Mouse (Mus musculus) hindbrain, postnatal 0 days (tissue): ENCODE measurements around the gene Lrrc8e. TPM values are rescaled to one million over a fixed set of nuclear protein-coding genes. Genes with fewer than 3 reads are reported as not detected.

Experiments used
- ATAC-seq: fragments of 200-750 bp; cut with Nextera tagmentation; 2 replicates; pipeline ENCODE4 v1.8.0; 2017; ENCODE audit warnings: mild to moderate bottlenecking, moderate TSS enrichment, moderate library complexity
- DNase-seq: peaks from one replicate; pipeline ENCODE4 v3.0.0-alpha.2; 2015; ENCODE audit warnings: low spot score
- H3K27ac ChIP-seq: fragments of 300-500 bp; sonication (generic); 2 replicates; pipeline ENCODE4 v1.5.1; 2014; ENCODE audit warnings: mild to moderate bottlenecking
- H3K27me3 ChIP-seq: fragments of 300-500 bp; sonication (generic); 2 replicates; pipeline ENCODE4 v1.6.1; 2014; ENCODE audit warnings: low read length, mixed read lengths; ENCODE audit not compliant: insufficient read depth
- H3K36me3 ChIP-seq: fragments of 300-500 bp; sonication (generic); 2 replicates; pipeline ENCODE4 v1.6.1; 2014; ENCODE audit warnings: low read length, mixed read lengths; ENCODE audit not compliant: insufficient read depth
- H3K4me1 ChIP-seq: fragments of 300-500 bp; sonication (generic); 2 replicates; pipeline ENCODE4 v1.6.1; 2014; ENCODE audit warnings: antibody characterized with exemption, low read length, mixed read lengths; ENCODE audit not compliant: insufficient read depth
- H3K4me2 ChIP-seq: fragments of 300-500 bp; sonication (generic); 2 replicates; pipeline ENCODE4 v1.6.1; 2014; ENCODE audit warnings: low read depth, mild to moderate bottlenecking, low read length, moderate library complexity, mixed read lengths
- H3K4me3 ChIP-seq: fragments of 300-500 bp; sonication (generic); 2 replicates; pipeline ENCODE4 v1.5.1; 2014; ENCODE audit warnings: low read length
- H3K9ac ChIP-seq: fragments of 300-500 bp; sonication (generic); replicated peaks from 2 replicates; pipeline ENCODE4 v1.6.1; 2014; ENCODE audit warnings: mild to moderate bottlenecking, low read length, moderate library complexity, mixed read lengths
- H3K9me3 ChIP-seq: fragments of 300-500 bp; sonication (generic); 2 replicates; pipeline ENCODE4 v1.6.1; 2016; ENCODE audit warnings: low read length, mixed read lengths
- CTCF ChIP-seq: IDR thresholded peaks from 2 replicates; pipeline ENCODE4 v1.5.1; 2016; ENCODE audit warnings: antibody characterized with exemption, control low read depth, low read depth
- WGBS: fragments of 180-500 bp; shearing (Covaris S2); extraction: QIAGEN DNeasy Blood & Tissue Kit; methylation state at CpG from one replicate; pipeline ENCODE4 v1.1.7; 2014; 5-methylcytosine and 5-hydroxymethylcytosine counted together
- polyA plus RNA-seq: library from polyadenylated mRNA; unstranded; fragments of >200 nt; fragmentation: Nextera tagmentation; extraction: Ambion mirVana; gene quantifications from 2 replicates; pipeline ENCODE4 v1.2.1, GENCODE M21; 2015
- total RNA-seq: library from RNA; depleted of rRNA; stranded (reverse); fragments of >200 nt; gene quantifications from 2 replicates; pipeline ENCODE4 v1.2.3, GENCODE M21; 2014

Gene Lrrc8e
- total and polyA plus RNA-seq, 2 experiments from 2014 or later = not detected

DNA sequence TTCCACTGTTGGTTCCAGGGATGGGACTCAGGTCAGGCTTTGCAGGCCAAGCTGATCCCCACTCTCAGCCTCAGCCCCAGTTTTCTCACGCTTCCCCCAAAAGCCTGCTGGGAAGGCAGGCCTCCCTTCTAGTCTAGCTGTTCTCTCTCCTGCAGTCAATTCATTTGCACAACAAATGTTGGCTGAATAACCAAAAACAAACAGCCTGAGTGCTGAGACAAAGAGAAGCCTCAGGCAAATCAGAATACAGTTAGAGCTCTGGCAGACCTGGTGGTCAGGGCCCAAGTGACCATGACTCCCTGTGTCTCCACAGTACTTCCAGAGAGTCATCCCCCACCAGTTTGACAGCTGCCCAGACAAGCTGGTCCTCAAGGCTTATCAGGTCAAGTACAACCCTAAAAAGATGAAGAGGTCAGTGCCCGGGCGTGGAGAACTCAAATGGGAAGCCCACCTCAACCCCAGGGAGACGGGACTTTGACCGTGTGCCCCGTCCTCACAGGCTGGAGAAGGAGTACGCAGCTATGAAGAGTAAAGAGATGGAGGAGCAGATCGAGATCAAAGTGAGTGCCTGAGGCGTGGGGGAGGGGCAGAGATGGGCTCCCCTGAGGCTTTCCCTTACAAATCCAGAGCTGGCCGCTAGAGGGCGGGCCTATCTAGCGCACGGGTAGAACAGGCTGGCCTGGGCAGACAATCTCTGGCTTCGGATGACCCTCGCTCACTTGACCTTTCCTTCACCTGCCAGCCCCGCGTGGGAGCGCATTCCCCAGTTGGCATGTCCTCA lies 33.6 kb upstream of the Lrrc8e start:
- WGBS = 4% methylated on average over 18 of the region's 18 CpGs
- H3K27ac ChIP-seq = peak overlapping the region; percentile 85
- no peaks in the 10 kb centered on the region for H3K27me3 ChIP-seq
- peak; percentile 93 for TF ChIP-seq CTCF
- DNase-seq = peak; percentile 89
- H3K4me2 ChIP-seq = no peak overlapping the region
- peaks cover 53% of the 10 kb centered on the region for H3K36me3 ChIP-seq
- peak; percentile 86 for ATAC-seq
- no peaks in the 10 kb centered on the region; the same call in 1 of the 2 replicates for H3K4me1 ChIP-seq
- H3K4me3 ChIP-seq = no peak overlapping the region
- H3K9ac ChIP-seq = no peak overlapping the region
- no peaks in the 10 kb centered on the region for H3K9me3 ChIP-seq

GRCm38 (mm10) chr8:4193588-4193894 lies 33.1 kb upstream of the Lrrc8e start:
- Histone ChIP-seq H3K36me3 (peaks cover 48% of the 10 kb centered on the region), H3K9ac (no peak overlapping the region), H3K4me3 (no peak overlapping the region), H3K27me3 (no peaks in the 10 kb centered on the region), H3K4me1 (no peaks in the 10 kb centered on the region; the same call in 1 of the 2 replicates), H3K9me3 (no peaks in the 10 kb centered on the region), H3K4me2 (no peak overlapping the region), H3K27ac (peak overlapping the region; percentile 85)
- ATAC-seq (no peak; the same call in 1 of the 2 replicates), DNase-seq (no peak)
- TF ChIP-seq CTCF = no peak
- WGBS = 46% methylated on average over 7 of the region's 7 CpGs

GRCm38 (mm10) chr8:4201321-4201720 lies 25.3 kb upstream of the Lrrc8e start:
- Histone ChIP-seq H3K27me3 (no peaks in the 10 kb centered on the region), H3K36me3 (peaks cover 48% of the 10 kb centered on the region), H3K4me1 (no peaks in the 10 kb centered on the region), H3K4me2 (no peak overlapping the region), H3K9ac (no peak overlapping the region), H3K27ac (no peak overlapping the region), H3K4me3 (no peak overlapping the region), H3K9me3 (no peaks in the 10 kb centered on the region)
- WGBS = 59% methylated on average over 2 of the region's 2 CpGs
- TF ChIP-seq CTCF = no peak
- DNase-seq (no peak), ATAC-seq (no peak)

DNA sequence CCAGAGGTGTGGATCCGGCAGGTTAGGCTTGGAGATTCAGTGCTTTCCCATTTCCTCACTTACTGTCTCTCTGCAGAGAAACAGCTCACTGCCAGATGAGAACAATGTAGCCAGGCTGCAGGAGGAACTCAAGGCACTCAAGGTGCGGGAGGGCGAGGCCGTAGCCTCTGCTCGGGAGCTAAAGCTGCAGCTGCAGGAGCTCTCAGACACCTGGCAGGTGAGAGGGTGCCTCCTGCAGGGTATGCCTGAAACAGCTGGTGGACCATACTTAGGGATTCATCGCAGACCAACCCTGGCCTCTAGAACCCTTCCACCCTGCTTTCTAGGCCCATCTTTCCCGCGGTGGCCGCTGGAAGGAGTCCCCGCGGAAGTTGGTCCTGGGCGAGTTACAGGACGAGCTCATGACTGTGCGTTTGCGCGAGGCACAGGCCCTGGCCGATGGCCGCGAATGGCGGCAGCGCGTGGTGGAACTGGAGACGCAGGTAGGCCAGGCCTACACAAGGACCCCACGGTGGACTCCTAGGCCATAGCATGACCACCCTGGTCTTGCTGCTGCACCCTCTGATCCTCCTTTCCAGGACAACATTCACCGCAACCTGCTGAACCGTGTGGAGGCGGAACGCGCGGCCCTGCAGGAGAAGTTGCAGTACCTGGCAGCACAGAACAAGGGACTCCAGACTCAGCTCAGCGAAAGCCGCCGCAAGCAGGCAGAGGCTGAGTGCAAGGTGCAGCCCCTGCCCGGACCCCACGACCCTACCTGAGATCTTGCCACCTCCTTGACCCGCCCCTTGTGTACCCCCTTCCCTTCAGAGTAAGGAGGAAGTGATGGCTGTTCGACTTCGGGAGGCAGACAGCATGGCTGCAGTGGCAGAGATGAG lies 21.1 kb upstream of the Lrrc8e start:
- Histone ChIP-seq H3K27me3 (no peaks in the 10 kb centered on the region), H3K9ac (0 out of 2 replicates have a peak overlapping the region, but pooled peaks have one; percentile 5), H3K36me3 (peaks cover 42% of the 10 kb centered on the region), H3K27ac (no peak overlapping the region), H3K4me1 (no peaks in the 10 kb centered on the region), H3K4me2 (no peak overlapping the region), H3K4me3 (no peak overlapping the region), H3K9me3 (no peaks in the 10 kb centered on the region)
- 37% methylated on average over 38 of the region's 38 CpGs for WGBS
- DNase-seq (no peak), ATAC-seq (no peak)
- TF ChIP-seq CTCF = peak; percentile 3; the same call in 1 of the 2 replicates

DNA sequence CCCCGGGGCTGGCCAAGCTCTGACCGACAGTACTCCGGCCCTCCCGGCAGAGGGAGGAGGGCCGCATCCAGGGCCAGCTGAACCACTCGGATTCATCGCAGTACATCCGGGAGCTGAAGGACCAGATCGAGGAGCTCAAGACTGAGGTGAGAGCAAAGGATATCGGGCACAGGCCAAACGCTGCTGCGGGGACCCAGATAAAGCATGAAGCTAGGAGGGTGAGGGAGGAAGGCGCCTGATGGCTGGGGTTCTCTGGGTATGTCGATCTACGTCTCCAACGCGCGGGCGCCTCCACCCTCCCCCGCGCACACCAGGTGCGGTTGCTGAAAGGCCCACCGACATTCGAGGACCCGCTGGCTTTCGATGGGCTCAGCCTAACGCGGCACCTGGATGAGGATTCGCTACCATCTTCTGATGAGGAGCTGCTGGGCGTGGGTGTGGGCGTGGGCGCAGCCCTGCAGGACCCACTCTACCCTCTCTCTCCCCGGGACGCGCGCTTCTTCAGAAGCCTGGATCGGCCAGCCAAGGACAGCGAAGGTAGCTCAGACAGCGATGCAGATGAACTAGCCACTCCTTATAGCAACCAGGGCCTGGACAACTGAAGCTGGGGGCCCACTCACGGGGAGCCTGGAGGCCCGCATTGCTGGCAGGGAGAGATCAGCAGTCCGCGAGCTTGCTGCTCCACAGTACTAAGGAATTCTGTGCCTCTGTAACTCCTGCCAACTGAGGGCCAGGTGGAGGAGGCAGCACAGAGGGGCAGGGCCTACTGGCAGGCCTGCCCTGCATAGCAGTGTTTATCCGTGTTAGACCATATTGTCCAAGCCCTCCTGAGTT lies 20.2 kb upstream of the Lrrc8e start:
- Histone ChIP-seq H3K4me3 (no peak overlapping the region), H3K36me3 (peaks cover 38% of the 10 kb centered on the region), H3K27me3 (no peaks in the 10 kb centered on the region), H3K9ac (0 out of 2 replicates have a peak overlapping the region, but pooled peaks have one; percentile 4), H3K27ac (0 out of 2 replicates have a peak overlapping the region, but pooled peaks have one; percentile 15), H3K4me1 (no peaks in the 10 kb centered on the region), H3K9me3 (no peaks in the 10 kb centered on the region), H3K4me2 (no peak overlapping the region)
- WGBS = 21% methylated on average over 44 of the region's 44 CpGs
- DNase-seq (no peak), ATAC-seq (peak; percentile 18)
- TF ChIP-seq CTCF = peak; percentile 30

DNA sequence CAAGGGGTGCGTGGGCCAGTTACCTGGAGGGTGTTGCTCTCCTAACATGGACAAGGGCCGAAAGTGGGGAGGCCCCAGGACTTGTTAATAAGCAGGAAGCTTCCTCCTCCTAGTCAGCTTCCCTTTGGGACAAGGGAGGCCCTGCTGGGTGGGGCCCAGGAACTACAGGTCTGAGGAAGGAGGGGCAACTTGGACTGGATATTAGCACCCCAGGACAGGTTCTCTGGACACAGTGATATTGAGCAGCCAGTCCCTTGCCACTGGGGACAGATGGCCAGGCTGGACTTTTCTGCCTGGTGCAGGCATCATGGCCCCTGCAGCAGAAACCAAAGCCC lies 19.6 kb upstream of the Lrrc8e start:
- Histone ChIP-seq H3K9me3 (no peaks in the 10 kb centered on the region), H3K4me3 (no peak overlapping the region), H3K27me3 (no peaks in the 10 kb centered on the region), H3K9ac (no peak overlapping the region), H3K36me3 (peaks cover 38% of the 10 kb centered on the region), H3K27ac (no peak overlapping the region), H3K4me2 (no peak overlapping the region), H3K4me1 (no peaks in the 10 kb centered on the region)
- DNase-seq (no peak), ATAC-seq (0 out of 2 replicates have a peak, but pooled peaks have one; percentile 1)
- WGBS = 56% methylated on average over 2 of the region's 2 CpGs
- TF ChIP-seq CTCF = no peak
